Mouse (Mus musculus): ENCODE results near the gene Gdpd2. TPM values are rescaled to one million over a fixed set of nuclear protein-coding genes. Genes with fewer than 3 reads are reported as not detected.

Gdpd2 gene
- polyA plus RNA-seq, 1 experiment from 2014 or later: not detected

GRCm38 (mm10) chrX:100767181-100767884, 37.7 kb downstream of the Gdpd2 start, which contains the start of gene Dlg3:
Gene Dlg3, plus strand, starts transcription at chrX:100767722.
- H3K4me3 ChIP-seq (ENCODE audit: inconsistent target): no peak within 1 kb of the TSS
- H3K36me3 ChIP-seq (ENCODE audit: inconsistent target): no peaks in the 10 kb centered on the region
- H3K79me2 ChIP-seq (ENCODE audit: inconsistent target): no peaks in the 10 kb centered on the region
- no peak within 1 kb of the TSS for H3K27ac ChIP-seq
- WGBS (ENCODE audit: missing documents): 22% methylated on average over 17 of the region's 26 CpGs

DNA sequence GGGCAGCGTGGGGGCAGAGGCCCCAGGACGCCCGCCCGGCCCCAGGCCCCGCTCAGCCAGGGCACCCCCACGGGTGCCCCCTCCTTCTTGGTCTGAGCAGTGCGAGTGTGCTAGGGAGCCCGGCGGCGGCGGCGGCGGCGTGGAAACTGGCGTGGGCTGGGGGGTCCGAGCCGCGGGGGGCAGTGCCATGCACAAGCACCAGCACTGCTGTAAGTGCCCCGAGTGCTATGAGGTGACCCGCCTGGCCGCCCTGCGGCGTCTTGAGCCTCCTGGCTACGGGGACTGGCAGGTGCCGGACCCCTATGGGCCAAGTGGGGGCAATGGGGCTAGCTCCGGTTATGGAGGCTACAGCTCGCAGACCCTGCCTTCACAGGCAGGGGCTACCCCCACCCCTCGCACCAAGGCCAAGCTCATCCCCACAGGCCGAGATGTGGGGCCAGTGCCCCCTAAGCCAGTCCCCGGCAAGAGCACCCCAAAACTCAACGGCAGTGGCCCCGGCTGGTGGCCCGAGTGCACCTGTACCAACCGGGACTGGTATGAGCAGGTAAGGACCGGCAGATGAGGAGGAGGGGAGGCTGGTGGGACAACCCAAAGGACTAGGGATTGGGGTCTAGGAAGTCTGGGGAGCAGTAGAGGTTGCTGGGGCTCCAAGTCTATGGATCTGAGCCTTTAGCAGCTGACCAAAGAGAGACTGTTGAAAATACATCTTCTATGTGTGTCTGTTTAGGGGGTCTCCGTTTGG, 38.4 kb downstream of the Gdpd2 start:
- Histone ChIP-seq H3K36me3 (ENCODE audit: inconsistent target) (no peaks in the 10 kb centered on the region), H3K27ac (no peak overlapping the region), H3K79me2 (ENCODE audit: inconsistent target) (no peaks in the 10 kb centered on the region), H3K4me3 (ENCODE audit: inconsistent target) (no peak overlapping the region)
- 46% methylated on average over 20 of the region's 36 CpGs for WGBS (ENCODE audit: missing documents)

GRCm38 (mm10) chrX:100769281-100769680, 39.6 kb downstream of the Gdpd2 start:
- H3K36me3 ChIP-seq (ENCODE audit: inconsistent target): no peaks in the 10 kb centered on the region
- H3K27ac ChIP-seq: no peak overlapping the region
- WGBS (ENCODE audit: missing documents): 92% methylated on average over 5 of the region's 5 CpGs
- H3K79me2 ChIP-seq (ENCODE audit: inconsistent target): no peaks in the 10 kb centered on the region
- no peak overlapping the region for H3K4me3 ChIP-seq (ENCODE audit: inconsistent target)

GRCm38 (mm10) chrX:100774341-100774811, 44.7 kb downstream of the Gdpd2 start:
- no peaks in the 10 kb centered on the region for H3K36me3 ChIP-seq (ENCODE audit: inconsistent target)
- no peak overlapping the region for H3K4me3 ChIP-seq (ENCODE audit: inconsistent target)
- H3K27ac ChIP-seq: no peak overlapping the region
- 38% methylated on average over 18 of the region's 23 CpGs for WGBS (ENCODE audit: missing documents)
- no peaks in the 10 kb centered on the region for H3K79me2 ChIP-seq (ENCODE audit: inconsistent target)

GRCm38 (mm10) chrX:100775405-100775804, 45.7 kb downstream of the Gdpd2 start:
- WGBS (ENCODE audit: missing documents): 37% methylated on average over 3 of the region's 3 CpGs
- H3K27ac ChIP-seq: no peak overlapping the region
- H3K36me3 ChIP-seq (ENCODE audit: inconsistent target): no peaks in the 10 kb centered on the region
- no peak overlapping the region for H3K4me3 ChIP-seq (ENCODE audit: inconsistent target)
- H3K79me2 ChIP-seq (ENCODE audit: inconsistent target): no peaks in the 10 kb centered on the region

DNA sequence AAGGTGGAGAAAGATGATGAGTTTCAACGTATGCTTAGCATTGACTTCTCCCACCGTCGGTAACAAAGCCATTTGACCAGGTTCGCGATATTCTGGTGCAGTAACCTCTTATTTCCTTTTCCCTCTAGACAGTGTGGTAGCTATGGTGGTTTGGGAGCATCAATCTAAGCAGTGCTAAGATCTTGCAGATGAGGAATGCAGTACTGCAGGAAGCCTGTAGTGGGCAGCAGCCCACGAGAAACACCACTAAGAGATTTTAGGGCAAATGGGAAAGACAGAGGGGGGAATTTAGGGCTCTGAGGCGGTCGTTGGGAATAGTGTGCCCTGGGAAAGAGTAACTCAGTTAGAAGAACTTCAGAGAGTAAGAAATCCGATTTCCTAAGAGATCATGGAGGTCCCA, 46.8 kb downstream of the Gdpd2 start:
- H3K79me2 ChIP-seq (ENCODE audit: inconsistent target): no peaks in the 10 kb centered on the region
- no peak overlapping the region for H3K27ac ChIP-seq
- no peaks in the 10 kb centered on the region for H3K36me3 ChIP-seq (ENCODE audit: inconsistent target)
- WGBS (ENCODE audit: missing documents): 16% methylated on average over 9 of the region's 9 CpGs
- no peak overlapping the region for H3K4me3 ChIP-seq (ENCODE audit: inconsistent target)

GRCm38 (mm10) chrX:100776985-100777654, 47.4 kb downstream of the Gdpd2 start:
- H3K79me2 ChIP-seq (ENCODE audit: inconsistent target): no peaks in the 10 kb centered on the region
- H3K27ac ChIP-seq: no peak overlapping the region
- 28% methylated on average over 19 of the region's 49 CpGs for WGBS (ENCODE audit: missing documents)
- no peak overlapping the region for H3K4me3 ChIP-seq (ENCODE audit: inconsistent target)
- no peaks in the 10 kb centered on the region for H3K36me3 ChIP-seq (ENCODE audit: inconsistent target)

GRCm38 (mm10) chrX:100777655-100778234, 48.1 kb downstream of the Gdpd2 start:
- Histone ChIP-seq H3K4me3 (ENCODE audit: inconsistent target) (no peak overlapping the region), H3K36me3 (ENCODE audit: inconsistent target) (no peaks in the 10 kb centered on the region), H3K27ac (no peak overlapping the region), H3K79me2 (ENCODE audit: inconsistent target) (no peaks in the 10 kb centered on the region)
- 65% methylated on average over 7 of the region's 10 CpGs for WGBS (ENCODE audit: missing documents)

DNA sequence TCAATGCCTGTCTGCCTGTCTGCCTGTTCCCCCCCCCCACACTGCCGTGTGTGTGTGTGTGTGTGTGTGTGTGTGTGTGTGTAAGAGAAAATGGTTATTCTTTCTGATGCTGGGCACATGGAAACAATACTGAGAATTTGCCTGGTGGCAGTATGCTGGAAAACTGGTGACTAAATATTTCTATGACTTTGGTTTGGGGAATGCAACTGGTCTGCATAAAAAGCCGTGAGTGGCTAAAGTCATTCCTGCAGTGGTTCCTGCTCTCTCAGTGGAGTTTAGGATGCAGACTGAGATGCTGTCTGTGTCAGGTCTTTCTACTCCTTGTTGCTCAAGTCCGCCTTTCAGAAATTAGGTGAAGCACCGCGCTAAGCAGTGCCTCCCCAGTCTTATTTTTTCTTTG, 48.7 kb downstream of the Gdpd2 start:
- 83% methylated on average over 2 of the region's 5 CpGs for WGBS (ENCODE audit: missing documents)
- no peak overlapping the region for H3K4me3 ChIP-seq (ENCODE audit: inconsistent target)

More for the DNA sequence above, 48.7 kb downstream of the Gdpd2 start:
- no peak overlapping the region for H3K27ac ChIP-seq
- no peaks in the 10 kb centered on the region for H3K79me2 ChIP-seq (ENCODE audit: inconsistent target)
- no peaks in the 10 kb centered on the region for H3K36me3 ChIP-seq (ENCODE audit: inconsistent target)

Other genes starting within 250 kb of the Gdpd2 start
- gene Igbp1, start 235.6 kb upstream of the Gdpd2 start, polyA plus RNA-seq (2018): 64.1 to 104 TPM (median 92.4 TPM) in 3 replicates
- not detected in 3 replicates for gene Dgat2l6, start 205.0 kb upstream of the Gdpd2 start, polyA plus RNA-seq (2018)
- 0.37 to 1.1 TPM in 2 of 3 replicates, not detected in the other for gene Awat1, start 157.6 kb upstream of the Gdpd2 start, polyA plus RNA-seq (2018)
- not detected in 3 replicates for gene P2ry4, start 135.0 kb upstream of the Gdpd2 start, polyA plus RNA-seq (2018)
- not detected in 3 replicates for gene Arr3, start 124.4 kb upstream of the Gdpd2 start, polyA plus RNA-seq (2018)
- gene Kif4, start 104.1 kb upstream of the Gdpd2 start, polyA plus RNA-seq (2018): 0.28 to 3.9 TPM (median 3.0 TPM) in 3 replicates
- 35.3 to 57.7 TPM (median 53.5 TPM) in 3 replicates for gene Pdzd11, start 103.3 kb upstream of the Gdpd2 start, polyA plus RNA-seq (2018)
- 0.97 to 2.8 TPM (median 1.3 TPM) in 3 replicates for gene Dlg3, start 37.8 kb downstream of the Gdpd2 start, polyA plus RNA-seq (2018)